Mouse (Mus musculus) liver, embryonic 16.5 days (tissue): ENCODE data around the gene 1300017J02Rik. TPM values are rescaled to one million over a fixed set of nuclear protein-coding genes. Genes with fewer than 3 reads are reported as not detected.

Source experiments
- ATAC-seq: fragments of 200-750 bp; cut with Nextera tagmentation; 2 replicates; pipeline ENCODE4 v1.8.0; 2017; ENCODE audit warnings: low read depth, mild to moderate bottlenecking, moderate number of reproducible peaks, moderate library complexity
- H3K27ac ChIP-seq: fragments of 300-500 bp; sonication (generic); 2 replicates; pipeline ENCODE4 v1.5.1; 2014; ENCODE audit warnings: mild to moderate bottlenecking, low read length
- H3K27me3 ChIP-seq: fragments of 300-500 bp; sonication (generic); 2 replicates; pipeline ENCODE4 v1.6.1; 2014; ENCODE audit warnings: low read depth, low read length, mixed read lengths; ENCODE audit not compliant: control insufficient read depth, insufficient read depth
- H3K36me3 ChIP-seq: fragments of 300-500 bp; sonication (generic); 2 replicates; pipeline ENCODE4 v1.6.1; 2014; ENCODE audit warnings: mild to moderate bottlenecking; ENCODE audit not compliant: control insufficient read depth, insufficient read depth
- H3K4me1 ChIP-seq: fragments of 300-500 bp; sonication (generic); 2 replicates; pipeline ENCODE4 v1.6.1; 2014; ENCODE audit warnings: low read depth, low read length, mixed read lengths; ENCODE audit not compliant: control insufficient read depth
- H3K4me2 ChIP-seq: fragments of 300-500 bp; sonication (generic); 2 replicates; pipeline ENCODE4 v1.6.1; 2014; ENCODE audit warnings: low read depth, low read length, mixed read lengths
- H3K4me3 ChIP-seq: fragments of 300-500 bp; sonication (generic); 2 replicates; pipeline ENCODE4 v1.5.1; 2014; ENCODE audit warnings: low read depth, mild to moderate bottlenecking, low read length
- H3K9ac ChIP-seq: fragments of 300-500 bp; sonication (generic); 2 replicates; pipeline ENCODE4 v1.6.1; 2014; ENCODE audit warnings: low read depth, low read length
- H3K9me3 ChIP-seq: fragments of 300-500 bp; sonication (generic); replicated peaks from 2 replicates; pipeline ENCODE4 v1.6.1; 2016; ENCODE audit warnings: low read length; ENCODE audit not compliant: control insufficient read depth
- WGBS: fragments of 180-500 bp; shearing (Covaris S2); extraction: QIAGEN DNeasy Blood & Tissue Kit; methylation state at CpG from one replicate; pipeline ENCODE4 v1.1.7; 2014; ENCODE audit not compliant: insufficient replicate concordance; 5-methylcytosine and 5-hydroxymethylcytosine counted together
- polyA plus RNA-seq: library from polyadenylated mRNA; unstranded; fragments of >200 nt; fragmentation: Nextera tagmentation; extraction: Ambion mirVana; gene quantifications from 2 replicates; pipeline ENCODE4 v1.2.1, GENCODE M21; 2015

The 1300017J02Rik gene
- polyA plus RNA-seq, 1 experiment from 2014 or later: 113 TPM

GRCm38 (mm10) chr9:103309832-103310231 is 5.0 kb upstream of the 1300017J02Rik start:
- WGBS: 78% methylated on average over 6 of the region's 6 CpGs
- Histone ChIP-seq H3K27ac (no peak overlapping the region), H3K4me3 (no peak overlapping the region), H3K9ac (no peak overlapping the region), H3K9me3 (no peaks in the 10 kb centered on the region), H3K27me3 (no peaks in the 10 kb centered on the region), H3K36me3 (peaks cover 46% of the 10 kb centered on the region), H3K4me1 (peaks cover 17% of the 10 kb centered on the region), H3K4me2 (no peak overlapping the region)
- ATAC-seq: no peak

- no peaks in the 10 kb centered on the region for H3K27me3 ChIP-seq
- H3K36me3 ChIP-seq: peaks cover 20% of the 10 kb centered on the region
- H3K27ac ChIP-seq: peak overlapping the region; percentile 94
- peak overlapping the region; percentile 95 for H3K9ac ChIP-seq
- H3K4me3 ChIP-seq: peak overlapping the region; percentile 97
- H3K9me3 ChIP-seq: no peaks in the 10 kb centered on the region
- under 1% methylated on average over 40 of the region's 40 CpGs for WGBS
- peak overlapping the region; percentile 90 for H3K4me2 ChIP-seq
- H3K4me1 ChIP-seq: peaks cover 32% of the 10 kb centered on the region
- ATAC-seq: peak; percentile 66
Measured at GRCm38 (mm10) chr9:103305332-103306041, 605 bp upstream of the 1300017J02Rik start.

- Histone ChIP-seq H3K9me3 (no peaks in the 10 kb centered on the region), H3K4me3 (no peak overlapping the region), H3K4me2 (no peak overlapping the region), H3K4me1 (peaks cover 29% of the 10 kb centered on the region), H3K36me3 (peaks cover 2% of the 10 kb centered on the region), H3K27me3 (no peaks in the 10 kb centered on the region), H3K9ac (no peak overlapping the region), H3K27ac (no peak overlapping the region)
- ATAC-seq: no peak
- WGBS: 19% methylated on average over 3 of the region's 3 CpGs
Measured at GRCm38 (mm10) chr9:103302666-103303065, 2.2 kb downstream of the 1300017J02Rik start.

- no peak for ATAC-seq
- Histone ChIP-seq H3K4me3 (no peak overlapping the region), H3K9ac (no peak overlapping the region), H3K36me3 (peaks cover under 1% of the 10 kb centered on the region; the same call in 1 of the 2 replicates), H3K4me2 (no peak overlapping the region), H3K9me3 (no peaks in the 10 kb centered on the region), H3K4me1 (peaks cover 25% of the 10 kb centered on the region), H3K27me3 (no peaks in the 10 kb centered on the region), H3K27ac (no peak overlapping the region)
- 65% methylated on average over 4 of the region's 4 CpGs for WGBS
Measured at GRCm38 (mm10) chr9:103302239-103302638, 2.6 kb downstream of the 1300017J02Rik start.

- H3K27me3 ChIP-seq: no peaks in the 10 kb centered on the region
- ATAC-seq: no peak
- WGBS: 56% methylated on average over 8 of the region's 8 CpGs
- no peaks in the 10 kb centered on the region for H3K36me3 ChIP-seq
- H3K27ac ChIP-seq: no peak overlapping the region
- no peak overlapping the region for H3K9ac ChIP-seq
- H3K4me1 ChIP-seq: peaks cover 16% of the 10 kb centered on the region
- H3K9me3 ChIP-seq: no peaks in the 10 kb centered on the region
- no peak overlapping the region for H3K4me2 ChIP-seq
- no peak overlapping the region for H3K4me3 ChIP-seq
Measured at GRCm38 (mm10) chr9:103301086-103301485, 3.8 kb downstream of the 1300017J02Rik start.

GRCm38 (mm10) chr9:103294507-103294906 is 10.4 kb downstream of the 1300017J02Rik start:
- peaks cover 3% of the 10 kb centered on the region; the same call in 1 of the 2 replicates for H3K4me1 ChIP-seq
- ATAC-seq: peak; percentile 93
- no peak overlapping the region for H3K4me3 ChIP-seq
- H3K27ac ChIP-seq: peak overlapping the region; percentile 55
- H3K36me3 ChIP-seq: no peaks in the 10 kb centered on the region
- WGBS: 30% methylated on average over 2 of the region's 2 CpGs
- H3K9me3 ChIP-seq: no peaks in the 10 kb centered on the region
- H3K27me3 ChIP-seq: no peaks in the 10 kb centered on the region
- no peak overlapping the region for H3K4me2 ChIP-seq
- H3K9ac ChIP-seq: no peak overlapping the region

GRCm38 (mm10) chr9:103288489-103289180 is 16.2 kb downstream of the 1300017J02Rik start:
- Histone ChIP-seq H3K9ac (peak overlapping the region; percentile 60), H3K4me1 (peaks cover 34% of the 10 kb centered on the region), H3K27me3 (no peaks in the 10 kb centered on the region), H3K4me3 (peak overlapping the region; percentile 78), H3K27ac (peak overlapping the region; percentile 98), H3K9me3 (no peaks in the 10 kb centered on the region), H3K4me2 (peak overlapping the region; percentile 62), H3K36me3 (no peaks in the 10 kb centered on the region)
- 43% methylated on average over 13 of the region's 13 CpGs for WGBS
- peak; percentile 74 for ATAC-seq

- peaks cover 34% of the 10 kb centered on the region for H3K4me1 ChIP-seq
- H3K9ac ChIP-seq: peak overlapping the region; percentile 93
- no peaks in the 10 kb centered on the region for H3K9me3 ChIP-seq
- ATAC-seq: peak; percentile 97
- 21% methylated on average over 19 of the region's 19 CpGs for WGBS
- H3K27me3 ChIP-seq: no peaks in the 10 kb centered on the region
- peak overlapping the region; percentile 62 for H3K4me2 ChIP-seq
- peak overlapping the region; percentile 78 for H3K4me3 ChIP-seq
- H3K36me3 ChIP-seq: no peaks in the 10 kb centered on the region
- H3K27ac ChIP-seq: peak overlapping the region; percentile 98
Measured at GRCm38 (mm10) chr9:103287840-103288488, 16.9 kb downstream of the 1300017J02Rik start.
